Mouse (Mus musculus) liver, adult 2 months (tissue): ENCODE measurements around the gene Tmem202. TPM values are rescaled to one million over a fixed set of nuclear protein-coding genes. Genes with fewer than 3 reads are reported as not detected.

ENCODE experiments used
- DNase-seq: peaks from one replicate; pipeline ENCODE4 v3.0.0-alpha.2; 2011; ENCODE audit warnings: low read depth, low spot score; ENCODE audit errors: extremely low read depth
- H3K27ac ChIP-seq: fragments of 200-500 bp; replicated peaks from 2 replicates; pipeline ENCODE4 v1.5.1; 2012; ENCODE audit warnings: low read depth, mild to moderate bottlenecking, control low read depth, inconsistent platforms, low read length; ENCODE audit not compliant: insufficient read depth
- H3K27me3 ChIP-seq: fragments of 200-500 bp; 2 replicates; pipeline ENCODE4 v1.6.1; 2012; ENCODE audit warnings: mild to moderate bottlenecking, moderate library complexity, low read length, inconsistent platforms; ENCODE audit not compliant: control insufficient read depth, insufficient read depth
- H3K36me3 ChIP-seq: fragments of 200-500 bp; 2 replicates; pipeline ENCODE4 v1.6.1; 2012; ENCODE audit warnings: low read length, inconsistent platforms; ENCODE audit not compliant: control insufficient read depth, insufficient read depth
- H3K4me1 ChIP-seq: fragments of 200-500 bp; 2 replicates; pipeline ENCODE4 v1.6.1; 2011; ENCODE audit warnings: low read length; ENCODE audit not compliant: control insufficient read depth, insufficient read depth
- H3K4me3 ChIP-seq: fragments of 200-500 bp; 2 replicates; pipeline ENCODE4 v1.5.1; 2011; ENCODE audit warnings: low read depth, mild to moderate bottlenecking, control low read depth, low read length, moderate library complexity; ENCODE audit not compliant: insufficient read depth
- H3K79me2 ChIP-seq: fragments of 200-500 bp; 2 replicates; pipeline ENCODE4 v1.6.1; 2012; ENCODE audit warnings: inconsistent platforms, mild to moderate bottlenecking, low read length, moderate library complexity; ENCODE audit not compliant: control insufficient read depth, insufficient read depth
- H3K9ac ChIP-seq: fragments of 200-500 bp; 2 replicates; pipeline ENCODE4 v1.6.1; 2012; ENCODE audit warnings: low read depth, mild to moderate bottlenecking, control low read depth, inconsistent platforms, low read length
- CTCF ChIP-seq: fragments of 200-500 bp; IDR thresholded peaks from 2 replicates; pipeline ENCODE4 v1.5.1; 2011; ENCODE audit warnings: low read depth, low read length, control low read depth
- POLR2A ChIP-seq: fragments of 200-500 bp; IDR thresholded peaks from 2 replicates; pipeline ENCODE4 v1.6.1; 2011; ENCODE audit warnings: low read length, control low read depth; ENCODE audit not compliant: insufficient read depth; ENCODE audit errors: extremely low read depth
- WGBS: fragments of 180-500 bp; shearing (Covaris S2); methylation state at CpG from one replicate; pipeline ENCODE4 v1.1.7; 2018; 5-methylcytosine and 5-hydroxymethylcytosine counted together
- polyA plus RNA-seq: library from polyadenylated mRNA; depleted of rRNA; stranded (reverse); fragments of >200 nt; gene quantifications from 2 replicates; pipeline ENCODE4 v1.2.3, GENCODE M21; 2012
- total RNA-seq: library from RNA; depleted of rRNA; stranded (reverse); fragments of >200 nt; gene quantifications from 2 replicates; pipeline ENCODE4 v1.2.3, GENCODE M21; 2014

Tmem202 gene
- total and polyA plus RNA-seq, 2 experiments, result 0.18 TPM; not detected in 1

DNA sequence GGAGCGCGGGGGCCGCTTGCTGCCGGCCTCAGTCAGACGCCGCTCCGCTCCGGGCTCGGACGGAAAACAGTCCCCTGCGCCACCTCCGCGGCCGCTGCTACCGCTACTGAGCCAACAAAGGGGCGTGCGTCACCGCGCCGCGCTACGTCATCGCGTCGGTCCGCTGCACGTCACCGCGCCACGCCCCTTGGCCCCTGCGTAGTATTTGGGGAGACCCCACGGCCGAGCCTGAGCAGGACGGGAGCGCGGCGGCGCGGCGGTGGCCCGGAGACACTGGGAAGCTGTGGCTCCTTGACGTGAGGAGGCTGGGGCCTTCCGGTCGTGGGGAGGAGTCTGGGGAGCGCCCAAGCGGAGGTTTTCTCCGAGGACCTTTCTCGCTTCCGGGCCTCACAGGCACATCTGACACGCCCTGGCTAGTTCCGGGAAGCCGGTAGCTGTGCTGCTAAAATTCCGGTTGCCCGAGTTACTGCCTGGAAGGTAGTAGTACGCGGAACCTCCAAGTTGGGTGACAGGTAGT is 53.0 kb downstream of the Tmem202 start, which contains the start of gene Arih1:
Gene Arih1 (minus strand): TSS at position 70 of the 517 bp plus-strand sequence.
- no peaks in the 10 kb centered on the region for H3K36me3 ChIP-seq
- H3K4me1 ChIP-seq, result peaks cover 5% of the 10 kb centered on the region; the same call in 1 of the 2 replicates
- under 1% methylated on average over 56 of the region's 56 CpGs for WGBS
- TF ChIP-seq CTCF (no peak), POLR2A (peak; percentile 92)
- peak within 1 kb of the TSS; percentile 98 for H3K9ac ChIP-seq
- H3K4me3 ChIP-seq, result peak within 1 kb of the TSS; percentile 97
- peak; percentile 90 for DNase-seq
- H3K79me2 ChIP-seq, result peaks cover 10% of the 10 kb centered on the region
- peak within 1 kb of the TSS; percentile 83 for H3K27ac ChIP-seq
- no peaks in the 10 kb centered on the region for H3K27me3 ChIP-seq

DNA sequence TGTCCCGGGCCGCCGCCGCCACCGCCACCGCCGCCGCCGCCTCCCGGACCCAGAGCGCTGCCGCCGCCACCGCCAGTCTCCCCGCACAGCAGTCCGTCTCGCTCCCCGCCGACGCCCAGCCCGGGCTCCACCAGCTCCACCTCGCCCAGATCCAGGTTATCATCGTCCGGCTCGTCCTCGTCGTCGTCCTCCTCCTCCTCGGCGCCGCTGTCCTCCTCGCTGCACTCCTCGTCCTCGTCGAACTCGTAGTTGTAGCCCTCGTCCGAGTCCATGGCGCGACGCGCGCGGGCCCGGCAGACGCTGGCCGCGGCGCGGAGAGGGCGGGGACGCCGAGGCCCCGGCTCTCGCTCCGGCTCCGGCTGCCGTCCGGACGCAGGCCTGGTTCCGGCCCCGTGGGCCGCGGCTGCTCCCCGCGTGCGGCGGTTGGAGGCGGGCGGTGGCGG is 53.5 kb downstream of the Tmem202 start:
- Histone ChIP-seq H3K79me2 (peaks cover 10% of the 10 kb centered on the region), H3K27me3 (no peaks in the 10 kb centered on the region), H3K36me3 (no peaks in the 10 kb centered on the region), H3K9ac (peak overlapping the region; percentile 98), H3K4me3 (peak overlapping the region; percentile 97), H3K27ac (peak overlapping the region; percentile 83), H3K4me1 (peaks cover 5% of the 10 kb centered on the region; the same call in 1 of the 2 replicates)
- DNase-seq, result no peak
- no peak for TF ChIP-seq POLR2A
- TF ChIP-seq CTCF, result no peak
- WGBS, result under 1% methylated on average over 70 of the region's 71 CpGs

- Histone ChIP-seq H3K27ac (peak overlapping the region; percentile 83), H3K4me1 (peaks cover 7% of the 10 kb centered on the region; the same call in 1 of the 2 replicates), H3K36me3 (no peaks in the 10 kb centered on the region), H3K79me2 (peaks cover 10% of the 10 kb centered on the region), H3K27me3 (no peaks in the 10 kb centered on the region), H3K4me3 (peak overlapping the region; percentile 97), H3K9ac (peak overlapping the region; percentile 98)
- TF ChIP-seq POLR2A (no peak), CTCF (peak; percentile 31)
- peak; percentile 55 for DNase-seq
- WGBS, result under 1% methylated on average over 34 of the region's 34 CpGs
Measured at GRCm38 (mm10) chr9:59485511-59486075, 54.1 kb downstream of the Tmem202 start.

GRCm38 (mm10) chr9:59484760-59485159 is 54.9 kb downstream of the Tmem202 start:
- H3K9ac ChIP-seq, result peak overlapping the region; percentile 41; the same call in 1 of the 2 replicates
- H3K4me1 ChIP-seq, result peaks cover 7% of the 10 kb centered on the region; the same call in 1 of the 2 replicates
- TF ChIP-seq CTCF (no peak), POLR2A (no peak)
- no peaks in the 10 kb centered on the region for H3K27me3 ChIP-seq
- peaks cover 14% of the 10 kb centered on the region for H3K79me2 ChIP-seq
- 0 out of 2 replicates have a peak, but pooled peaks cover 2% of the 10 kb centered on the region for H3K36me3 ChIP-seq
- peak overlapping the region; percentile 97 for H3K4me3 ChIP-seq
- no peak for DNase-seq
- H3K27ac ChIP-seq, result no peak overlapping the region; the same call in 1 of the 2 replicates
- 4% methylated on average over 7 of the region's 7 CpGs for WGBS

- WGBS, result 31% methylated on average over 1 of the region's 1 CpGs
- H3K27me3 ChIP-seq, result no peaks in the 10 kb centered on the region
- H3K27ac ChIP-seq, result no peak overlapping the region
- 0 out of 2 replicates have a peak, but pooled peaks cover 2% of the 10 kb centered on the region for H3K36me3 ChIP-seq
- no peak overlapping the region for H3K4me3 ChIP-seq
- H3K4me1 ChIP-seq, result peaks cover 13% of the 10 kb centered on the region; the same call in 1 of the 2 replicates
- no peak overlapping the region for H3K9ac ChIP-seq
- TF ChIP-seq POLR2A, result no peak
- TF ChIP-seq CTCF, result peak; percentile 81
- peaks cover 22% of the 10 kb centered on the region for H3K79me2 ChIP-seq
- peak; percentile 43 for DNase-seq
Measured at GRCm38 (mm10) chr9:59482419-59482818, 57.2 kb downstream of the Tmem202 start.
